Comparison of ENCODE assay signal across 1 mouse cellular context in the genomic region with DNA sequence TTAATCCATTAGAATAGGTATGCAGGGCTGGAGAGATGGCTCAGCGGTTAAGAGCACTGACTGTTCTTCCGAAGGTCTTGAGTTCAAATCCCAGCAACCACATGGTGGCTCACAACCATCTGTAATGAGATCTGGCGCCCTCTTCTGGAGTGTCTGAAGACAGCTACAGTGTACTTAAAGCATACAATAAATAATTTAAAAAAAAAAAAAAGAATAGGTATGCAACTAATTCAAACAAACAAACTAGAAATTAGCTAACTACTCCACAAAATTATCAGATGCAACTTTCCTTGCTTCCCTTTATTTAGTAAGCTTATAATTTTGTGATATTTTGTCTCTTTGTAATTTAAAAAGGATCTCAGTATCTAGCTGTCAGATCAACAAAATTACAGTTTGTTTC.
TF ChIP-seq lines count a peak whose summit lies in the region.

No protein-coding gene starts in this region.

TF ChIP-seq in CH12.LX, 34 proteins besides CTCF, POLR2A, EP300 and RAD21:
- 0 out of 2 replicates have a peak, but pooled peaks have one; percentile 25 for TF ChIP-seq ZNF384 (IDR thresholded peaks at IDR 0.05; ENCODE audit: low read depth, low read length)
